ENCODE assay signal across 14 mouse cellular contexts in the genomic region with DNA sequence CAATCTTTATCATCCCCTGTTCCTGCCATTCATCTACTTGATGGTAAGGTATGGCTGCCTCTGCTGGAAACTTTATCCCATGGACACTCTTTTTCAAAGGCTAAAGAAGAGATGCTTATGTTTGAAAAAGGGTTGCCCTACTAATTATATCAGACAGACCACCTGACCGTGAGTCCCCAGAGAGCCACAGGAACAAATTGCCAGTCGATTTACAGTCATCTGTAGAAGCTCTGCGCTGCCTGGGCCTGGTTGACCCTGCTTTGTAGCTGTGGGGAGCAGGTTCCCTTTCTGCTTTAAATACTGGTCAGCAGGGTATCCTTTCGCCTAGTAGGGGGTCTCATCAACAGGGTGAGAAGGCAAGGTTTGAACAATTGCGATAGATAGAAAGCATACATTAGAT.
"Had no signal": no experiment of that assay in that cellular context is flagged by ENCODE, and none has a peak within 500 bp of the region (broad histone marks: within the 10 kb centered on the region; RNA-seq: fewer than 3 reads in every experiment).

No protein-coding gene starts in this region.

- DNase-seq: kidney, adult 11 months; kidney, postnatal 14 days; liver, embryonic 13.5 days; lung, adult 18-20 months; retina, postnatal 1 day; right cerebral cortex, postnatal 4 days; thymus, adult 2 months; thymus, postnatal 25 days had no signal

- H3K36me3 ChIP-seq: liver, embryonic 13.5 days; stomach, embryonic 15.5 days had no signal

- H3K27ac ChIP-seq: kidney, embryonic 15.5 days; limb, embryonic 15.5 days; liver, embryonic 13.5 days; midbrain, embryonic 13.5 days; neural tube, embryonic 13.5 days; stomach, embryonic 15.5 days had no signal

- H3K4me3 ChIP-seq: kidney, embryonic 15.5 days; limb, embryonic 15.5 days; liver, embryonic 13.5 days; midbrain, embryonic 13.5 days; myocyte; neural tube, embryonic 13.5 days; stomach, embryonic 15.5 days had no signal

- H3K9me3 ChIP-seq: kidney, embryonic 15.5 days; limb, embryonic 15.5 days; liver, embryonic 13.5 days; midbrain, embryonic 13.5 days; neural tube, embryonic 13.5 days; stomach, embryonic 15.5 days had no signal

- ATAC-seq: midbrain, embryonic 13.5 days had no signal

- H3K27me3 ChIP-seq: kidney, embryonic 15.5 days; limb, embryonic 15.5 days; liver, embryonic 13.5 days; midbrain, embryonic 13.5 days; neural tube, embryonic 13.5 days; stomach, embryonic 15.5 days had no signal

- H3K4me2 ChIP-seq: kidney, embryonic 15.5 days; limb, embryonic 15.5 days; liver, embryonic 13.5 days; midbrain, embryonic 13.5 days; neural tube, embryonic 13.5 days; stomach, embryonic 15.5 days had no signal

- H3K4me1 ChIP-seq: limb, embryonic 15.5 days; liver, embryonic 13.5 days; stomach, embryonic 15.5 days had no signal

- H3K9ac ChIP-seq: kidney, embryonic 15.5 days; limb, embryonic 15.5 days; liver, embryonic 13.5 days; midbrain, embryonic 13.5 days; neural tube, embryonic 13.5 days; stomach, embryonic 15.5 days had no signal
